Mouse (Mus musculus) adrenal gland, adult 2 months (tissue): ENCODE measurements around the gene Hdgf. TPM values are rescaled to one million over a fixed set of nuclear protein-coding genes. Genes with fewer than 3 reads are reported as not detected.
A peak's percentile ranks its signal among the peaks of the same experiment; 100 is the strongest.

Source experiments
- DNase-seq: peaks from one replicate; pipeline ENCODE4 v3.0.0; 2021
- polyA plus RNA-seq: library from polyadenylated mRNA; depleted of rRNA; stranded (reverse); fragments of >200 nt; gene quantifications from 2 replicates; pipeline ENCODE4 v1.2.3, GENCODE M21; 2012; rRNA removed
- total RNA-seq, 2 experiments: library from RNA; stranded (reverse); gene quantifications; 2 replicates each; pipeline ENCODE4 v1.2.3; 2021

The Hdgf gene
- total and polyA plus RNA-seq, 3 experiments = 64.8 to 206 (median 181) TPM

DNA sequence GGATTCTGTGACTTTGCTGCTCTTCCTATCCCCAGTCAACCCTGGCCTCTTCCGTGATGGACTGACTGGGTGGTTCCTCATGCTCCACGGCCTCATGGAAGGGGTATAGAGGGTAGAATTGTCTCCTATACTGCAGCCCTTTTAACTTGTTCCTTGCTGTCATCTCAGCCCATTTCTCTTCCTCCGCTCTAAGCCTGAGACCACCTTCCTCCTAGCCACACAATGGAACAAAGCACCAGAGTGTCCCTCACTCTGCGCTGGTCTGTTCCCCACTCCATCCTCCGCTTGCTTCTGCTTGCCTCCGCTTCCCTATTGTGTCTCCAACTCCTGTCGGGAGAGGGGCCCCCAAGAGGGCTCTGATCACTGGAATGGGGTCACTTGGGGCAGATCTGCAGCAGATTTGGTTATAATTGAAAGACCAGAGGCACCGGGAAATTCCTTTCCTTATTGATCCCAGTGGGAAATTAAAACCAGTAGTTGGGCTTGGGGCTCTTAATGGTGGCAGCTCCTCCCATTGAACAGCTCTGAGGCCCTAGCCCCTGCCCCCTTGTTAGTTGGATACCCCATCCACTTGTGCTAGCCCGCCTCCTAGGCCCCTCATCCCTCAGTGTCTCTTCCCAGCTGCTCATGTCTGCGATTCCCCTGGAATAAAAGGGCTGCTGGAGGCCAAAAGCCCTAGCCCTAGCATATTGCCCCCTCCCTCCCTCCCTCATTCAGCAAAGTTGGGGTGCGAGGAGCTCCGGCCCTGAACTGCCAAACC, 39.8 kb downstream of the Hdgf start:
- DNase-seq = no peak

DNA sequence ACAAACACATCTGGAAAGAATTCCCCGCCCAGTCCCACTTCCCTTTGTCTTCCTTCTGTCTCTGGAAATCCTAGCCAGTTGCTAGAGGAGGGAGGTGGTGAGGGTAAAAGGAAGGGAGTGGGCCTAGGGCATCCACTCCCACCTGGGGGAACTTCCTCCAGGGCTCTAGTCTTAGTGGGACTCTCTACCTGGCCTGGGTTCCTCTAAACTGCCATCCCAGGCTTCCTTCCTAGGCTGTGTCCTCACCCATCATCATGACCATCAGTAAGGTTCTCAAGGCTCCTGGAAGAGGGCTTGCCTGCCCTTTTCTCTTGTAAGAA, 40.4 kb downstream of the Hdgf start:
- DNase-seq = no peak

DNA sequence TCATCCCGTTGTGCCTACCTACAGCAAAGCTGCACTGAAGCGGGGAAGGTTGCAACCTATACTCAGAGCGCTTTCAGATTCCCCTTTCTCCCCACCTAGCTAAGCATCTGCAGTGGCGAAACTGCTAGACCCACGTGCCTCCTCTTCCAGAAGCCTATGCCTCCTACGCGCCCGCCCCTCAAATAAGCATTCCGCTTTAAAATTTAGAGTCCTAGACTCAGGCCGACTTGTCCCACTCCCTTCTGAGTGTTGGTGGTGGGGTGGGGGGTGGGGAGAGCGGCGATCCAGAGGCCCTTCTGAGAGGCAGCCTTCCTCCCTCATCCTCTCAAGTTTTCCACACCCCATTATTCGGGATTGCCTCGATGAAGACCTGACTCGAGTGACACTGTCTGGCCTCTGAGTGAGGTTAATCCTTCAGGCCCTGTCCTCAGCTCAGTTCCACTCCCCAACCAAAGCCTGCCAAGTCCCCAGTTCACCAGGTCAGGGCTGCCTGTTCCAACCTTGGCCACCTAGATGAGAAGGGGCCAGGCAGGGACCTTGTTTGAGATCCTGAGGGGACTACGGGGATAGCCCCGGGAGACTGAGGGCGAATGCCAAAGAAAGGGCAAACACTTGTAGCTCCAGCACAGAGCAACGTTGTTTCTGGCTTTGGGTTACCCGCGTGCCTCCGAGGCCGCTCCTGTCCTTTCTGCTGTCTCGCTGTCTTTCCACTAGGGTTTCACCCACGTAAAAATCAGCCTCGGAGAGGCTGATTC, 41.1 kb downstream of the Hdgf start:
- DNase-seq = no peak

DNA sequence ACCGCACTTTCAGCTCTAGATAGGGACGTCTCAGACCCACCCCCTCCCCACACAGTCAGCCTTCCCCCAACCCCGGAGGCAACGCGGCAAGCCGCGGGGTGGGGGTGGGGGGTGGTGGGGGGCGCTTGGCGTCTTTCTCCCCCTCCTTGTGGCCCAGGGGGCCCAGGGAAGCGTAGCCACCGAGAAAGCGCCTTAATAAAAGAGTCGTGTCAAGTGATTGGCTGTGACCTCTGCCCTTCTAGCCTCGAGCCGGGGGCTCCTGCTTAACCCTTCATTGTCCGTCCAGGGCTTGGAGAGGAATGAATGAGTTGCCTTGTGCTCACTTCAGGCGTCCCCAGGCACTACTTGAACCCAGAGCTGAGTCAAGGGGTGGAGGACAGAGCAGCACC, 41.7 kb downstream of the Hdgf start:
- no peak for DNase-seq

DNA sequence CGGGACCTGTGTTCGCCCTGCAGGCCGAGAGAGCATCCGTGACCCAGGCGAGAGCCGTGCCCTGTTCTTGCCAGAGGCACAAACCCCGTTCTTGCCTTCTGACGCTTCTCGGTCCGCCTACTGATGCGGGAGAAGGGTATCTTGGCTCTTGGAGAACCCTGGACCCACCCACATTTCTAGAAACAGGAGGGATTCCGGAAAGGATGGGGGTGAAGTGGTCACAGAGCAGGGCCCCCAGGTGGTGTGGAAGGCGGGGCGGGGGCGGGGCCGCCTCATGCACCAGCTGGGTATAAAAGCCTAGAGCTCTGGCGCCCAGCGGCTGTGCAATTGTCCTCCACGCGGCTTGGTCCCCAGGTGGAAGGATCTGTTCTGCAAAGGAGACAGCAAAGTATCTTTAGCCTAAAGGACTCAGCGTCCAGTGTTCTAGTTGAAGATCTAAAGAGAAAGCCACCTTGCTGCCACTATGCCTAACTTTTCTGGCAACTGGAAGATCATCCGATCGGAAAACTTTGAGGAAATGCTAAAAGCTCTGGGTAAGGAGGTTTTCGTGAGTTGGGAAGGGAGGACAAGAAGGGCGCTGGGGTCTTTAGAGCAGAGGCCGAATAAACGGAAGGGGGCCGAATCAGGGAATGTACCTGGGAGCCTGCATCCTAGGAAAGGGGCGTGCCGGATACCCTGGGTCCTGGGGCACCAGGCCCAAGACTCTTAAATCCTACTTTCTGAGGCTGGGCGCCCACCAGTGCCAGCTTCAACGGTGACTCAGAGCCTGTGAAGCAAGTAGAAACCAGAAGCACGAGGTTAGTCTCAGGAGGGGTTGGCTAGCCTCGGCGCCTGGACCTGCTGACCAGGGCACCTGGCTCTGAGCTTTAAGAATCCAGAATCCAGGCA, 42.5 kb downstream of the Hdgf start, which contains the start of gene Crabp2:
TSS of gene Crabp2 (plus strand) at position 289 of the 888 bp plus-strand sequence.
- no peak for DNase-seq

DNA sequence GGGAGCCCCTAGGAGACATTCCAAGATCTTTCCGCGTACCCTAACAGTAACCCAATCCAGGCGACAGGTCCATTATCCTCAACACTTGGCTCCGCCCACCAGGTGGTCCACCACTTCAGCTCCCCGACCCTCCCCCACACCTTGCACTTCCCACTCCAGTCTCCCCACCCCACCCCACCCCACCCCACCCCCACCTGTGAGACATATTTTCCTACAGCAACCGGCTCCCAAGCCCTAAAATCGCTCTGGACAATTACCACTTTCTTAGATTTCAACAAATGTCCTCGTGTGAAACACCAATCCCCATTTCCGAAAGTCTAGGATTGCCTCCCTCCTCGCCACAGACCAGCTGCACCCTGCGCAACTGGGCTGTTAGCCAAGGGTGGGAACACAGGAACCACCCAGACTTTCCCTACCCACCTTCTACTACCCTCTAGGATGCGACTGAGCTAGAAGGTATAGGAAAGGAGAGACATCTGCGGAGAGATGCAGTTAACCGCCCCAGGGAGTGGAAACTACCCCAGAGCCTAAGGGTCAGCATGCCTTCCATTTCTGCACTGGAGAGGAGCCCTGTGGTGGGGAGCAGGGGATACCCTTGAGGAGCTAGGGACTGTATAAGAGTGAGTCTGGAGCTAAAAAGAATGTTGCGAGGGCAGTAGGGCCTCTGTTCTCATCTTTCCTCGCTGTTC, 43.3 kb downstream of the Hdgf start:
- no peak for DNase-seq

DNA sequence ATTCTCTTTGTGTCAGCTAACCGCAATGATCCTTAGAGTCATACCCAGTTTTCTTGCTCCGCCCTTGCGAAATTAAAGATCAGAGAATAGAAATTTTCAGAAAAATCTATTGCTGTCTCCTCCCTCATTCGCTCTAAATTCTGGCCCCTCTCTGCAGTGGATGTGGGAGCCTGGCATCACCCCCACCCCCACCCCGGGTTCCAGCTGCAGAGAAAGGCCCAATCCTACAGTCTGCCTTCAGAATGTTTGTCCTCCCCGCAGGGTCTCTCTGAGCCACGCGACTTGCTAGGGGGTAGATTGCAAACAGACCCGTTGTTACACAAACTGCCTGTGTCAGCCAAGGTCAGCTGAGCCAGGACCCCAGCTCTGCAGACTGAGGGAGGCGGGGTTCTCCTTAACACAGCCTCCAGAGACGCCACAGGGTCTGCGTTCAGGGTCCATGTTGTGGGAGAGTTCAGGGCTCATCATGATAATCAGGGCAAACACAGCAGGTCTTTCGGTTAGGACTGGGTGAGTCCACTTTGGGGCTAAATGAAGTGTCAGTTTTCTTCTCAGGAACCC, 43.9 kb downstream of the Hdgf start:
- DNase-seq = no peak

DNA sequence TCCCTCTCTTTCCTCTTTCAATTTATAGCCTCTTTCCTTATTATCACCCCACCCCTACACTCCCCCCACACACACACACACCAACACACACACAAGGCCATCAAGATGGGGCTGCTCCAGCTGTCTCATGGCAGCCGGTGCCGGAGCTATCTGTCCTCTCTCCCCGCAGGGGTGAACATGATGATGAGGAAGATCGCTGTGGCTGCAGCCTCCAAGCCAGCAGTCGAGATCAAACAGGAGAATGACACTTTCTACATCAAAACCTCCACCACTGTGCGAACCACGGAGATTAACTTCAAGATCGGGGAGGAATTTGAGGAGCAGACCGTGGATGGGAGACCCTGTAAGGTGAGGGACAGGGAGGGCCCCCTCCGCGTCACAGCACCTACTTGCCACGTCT, 45.8 kb downstream of the Hdgf start:
- no peak for DNase-seq

DNA sequence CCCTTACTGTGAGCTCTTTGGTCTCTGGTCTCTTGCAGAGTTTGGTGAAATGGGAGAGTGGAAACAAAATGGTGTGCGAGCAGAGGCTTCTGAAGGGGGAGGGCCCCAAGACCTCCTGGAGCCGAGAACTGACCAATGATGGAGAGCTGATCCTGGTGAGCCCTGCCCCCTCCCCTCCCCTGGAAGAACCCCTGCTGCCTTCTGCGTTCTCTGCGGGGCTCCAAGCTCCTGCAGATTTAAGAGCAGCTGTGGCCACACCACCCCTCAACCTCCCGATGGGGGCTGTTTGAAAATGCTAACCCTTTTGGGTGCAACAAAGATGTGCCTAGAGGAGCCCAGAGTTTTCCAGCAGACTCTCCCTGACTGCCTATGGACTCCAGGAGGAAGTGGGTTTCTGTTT, 46.3 kb downstream of the Hdgf start:
- DNase-seq = no peak

DNA sequence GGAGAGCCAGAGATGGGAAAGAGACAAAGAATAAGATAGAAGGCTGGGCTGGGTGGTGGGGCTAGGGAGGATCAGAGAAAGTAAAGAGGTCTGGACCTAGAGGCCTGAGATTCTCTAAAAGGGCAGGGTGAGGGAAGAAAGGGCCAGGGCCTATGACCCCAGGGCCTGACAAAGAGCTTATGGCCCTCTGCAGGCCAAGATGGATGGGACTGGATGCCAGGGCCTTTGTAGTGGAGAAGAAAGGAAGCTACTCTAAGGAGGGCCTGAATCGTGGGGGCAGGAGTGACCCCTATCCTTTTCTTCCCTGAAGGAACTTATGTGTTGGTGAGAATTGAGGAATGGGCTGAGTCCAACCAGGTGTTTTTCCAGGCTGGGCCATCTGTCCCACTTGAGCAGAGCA, 51.9 kb downstream of the Hdgf start:
- DNase-seq = no peak

DNA sequence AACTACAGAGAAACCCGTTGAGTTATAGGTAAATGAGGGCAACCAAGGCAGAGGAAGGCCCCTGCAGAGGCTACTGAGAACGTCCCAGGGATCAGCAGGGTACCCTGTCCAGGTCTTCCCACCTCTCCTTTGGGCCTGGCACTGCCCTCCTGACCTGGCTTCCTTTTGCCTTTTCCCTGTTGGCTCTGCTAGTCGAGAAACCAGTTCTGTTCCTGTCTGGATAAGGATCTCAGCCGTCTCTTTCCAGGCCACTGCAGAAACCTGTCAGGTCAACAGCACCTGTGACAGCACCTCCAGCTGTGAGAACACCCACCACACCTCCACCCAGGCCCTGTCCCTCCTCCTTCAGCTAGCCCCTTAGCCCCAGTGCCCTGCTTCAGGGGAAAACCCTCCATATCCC, 52.4 kb downstream of the Hdgf start:
- DNase-seq = no peak

DNA sequence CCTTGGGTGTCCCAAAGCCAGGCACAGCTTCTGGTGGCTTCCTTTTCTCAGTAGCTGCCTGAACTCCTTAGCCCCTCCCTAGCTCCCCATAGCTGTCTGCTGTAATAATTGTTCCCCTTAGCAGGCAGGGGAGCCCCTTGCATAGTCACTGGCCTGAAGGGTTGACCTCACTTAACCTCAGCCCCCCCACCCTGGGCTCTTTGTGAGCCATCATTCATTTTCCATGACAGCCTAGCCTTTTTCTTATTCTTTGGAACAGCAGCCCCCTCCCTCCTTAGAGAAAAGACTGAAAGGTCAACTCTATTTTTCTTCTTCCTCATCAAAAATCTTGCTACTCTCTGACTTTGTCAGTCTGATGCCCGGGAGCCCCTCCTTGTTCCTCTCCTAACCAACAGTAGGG, 52.8 kb downstream of the Hdgf start:
- no peak for DNase-seq

DNA sequence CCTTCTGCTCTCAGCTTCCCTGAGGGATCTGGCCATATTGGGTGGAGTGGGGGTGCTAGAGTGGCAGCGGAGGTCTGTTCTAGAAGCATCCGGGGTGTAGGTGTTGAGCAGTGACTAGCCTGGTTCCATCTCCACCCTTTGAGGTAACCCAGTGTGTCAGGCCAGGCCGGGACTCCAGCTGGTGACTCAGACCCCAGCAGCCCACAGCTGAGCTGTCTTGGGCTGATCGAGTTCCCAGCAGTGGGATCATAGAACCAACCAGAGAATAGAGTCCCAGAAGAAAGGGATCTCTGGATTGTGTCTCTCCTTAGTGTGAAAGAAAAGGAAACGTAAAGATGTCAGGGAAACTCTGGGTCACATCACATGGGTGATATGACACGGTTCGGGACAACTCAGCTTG, 53.2 kb downstream of the Hdgf start:
- no peak for DNase-seq

DNA sequence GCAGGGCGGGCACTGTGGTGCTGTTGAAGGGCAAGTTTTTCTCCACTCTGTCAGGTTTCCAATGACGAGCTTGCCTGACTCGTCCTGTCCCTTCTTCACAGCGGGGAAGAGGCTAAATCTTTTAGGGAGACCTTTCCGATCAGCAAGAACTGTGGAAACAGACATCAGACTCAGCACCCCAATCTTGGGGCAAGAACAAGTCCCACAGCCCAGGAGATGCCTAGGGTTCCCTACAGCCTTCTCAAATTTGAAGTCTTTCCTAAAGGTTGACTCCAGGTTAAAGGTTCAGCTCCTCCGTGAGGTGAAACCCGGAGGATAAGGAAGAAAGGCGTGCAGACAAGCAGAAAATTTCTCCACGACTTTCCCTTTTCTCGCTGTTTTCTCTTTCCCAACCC, 54.1 kb downstream of the Hdgf start:
- no peak for DNase-seq

DNA sequence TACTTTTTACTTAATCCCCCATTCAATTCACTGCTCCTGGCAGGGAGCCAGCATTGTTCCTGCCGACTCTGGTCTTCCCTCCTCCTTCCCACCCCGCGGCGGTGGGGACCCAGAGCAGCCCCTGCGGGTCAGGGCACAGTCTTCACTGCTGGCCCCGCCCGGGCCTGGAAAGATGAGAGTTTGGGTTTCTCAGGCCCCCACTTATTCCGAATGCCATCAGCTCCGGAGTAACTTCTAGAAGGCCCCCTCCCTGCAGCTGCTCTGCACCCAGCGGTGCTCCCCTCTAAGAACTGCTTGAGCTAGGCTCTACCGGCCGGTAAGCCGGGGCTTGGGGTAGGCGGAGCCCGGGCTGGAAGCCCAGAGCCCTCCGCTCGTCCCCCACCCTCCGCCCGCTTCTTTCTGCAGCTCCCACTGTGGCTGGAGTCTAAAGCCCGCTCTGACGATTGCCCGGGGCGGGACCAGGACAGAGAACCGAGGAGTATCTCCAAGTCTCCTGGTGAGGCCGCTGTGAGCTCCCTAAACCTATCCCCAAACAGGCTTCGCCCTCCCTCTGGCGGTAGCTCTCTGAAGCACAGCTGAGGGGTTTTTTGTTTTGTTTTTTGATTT, 54.6 kb downstream of the Hdgf start:
- DNase-seq = peak; percentile 91

Other genes starting within 250 kb of the Hdgf start
- 1 to 10 TPM in 1 of 2 experiments, not detected in 1; 1.2 TPM for gene Lrrc71, start 157.7 kb upstream of the Hdgf start, total RNA-seq
- 0.06 and 0.43 TPM in 2 replicates for gene Lrrc71, start 157.7 kb upstream of the Hdgf start, polyA plus RNA-seq
- 1 to 10 TPM; 4.6 to 6.3 TPM for gene Ntrk1, start 111.2 kb upstream of the Hdgf start, total RNA-seq
- gene Ntrk1, start 111.2 kb upstream of the Hdgf start, polyA plus RNA-seq = 8.8 and 17.4 TPM in 2 replicates
- under 1 TPM; 0.52 to 0.69 TPM for gene Insrr, start 109.4 kb upstream of the Hdgf start, total RNA-seq
- 1.2 and 3.9 TPM in 2 replicates for gene Insrr, start 109.4 kb upstream of the Hdgf start, polyA plus RNA-seq
- gene Pear1, start 82.0 kb upstream of the Hdgf start, total RNA-seq = 10 to 100 TPM; 20.0 to 23.9 TPM
- 63.3 and 71.7 TPM in 2 replicates for gene Pear1, start 82.0 kb upstream of the Hdgf start, polyA plus RNA-seq
- under 1 TPM; 0.17 to 0.31 TPM for gene Sh2d2a, start 59.6 kb upstream of the Hdgf start, total RNA-seq
- 0.30 and 0.39 TPM in 2 replicates for gene Sh2d2a, start 59.6 kb upstream of the Hdgf start, polyA plus RNA-seq
- gene Prcc, start 20.7 kb upstream of the Hdgf start, total RNA-seq = 10 to 100 TPM; 48.0 to 52.0 TPM
- gene Prcc, start 20.7 kb upstream of the Hdgf start, polyA plus RNA-seq = 28.5 and 32.5 TPM in 2 replicates
- gene Mrpl24, start 13.2 kb downstream of the Hdgf start, total RNA-seq = 100 to 1,000 TPM; 114 to 120 TPM
- 15.1 and 18.0 TPM in 2 replicates for gene Mrpl24, start 13.2 kb downstream of the Hdgf start, polyA plus RNA-seq
- gene Isg20l2, start 24.0 kb downstream of the Hdgf start, total RNA-seq = 10 to 100 TPM; 16.3 to 21.4 TPM
- 9.4 and 9.7 TPM in 2 replicates for gene Isg20l2, start 24.0 kb downstream of the Hdgf start, polyA plus RNA-seq
- 10 to 100 TPM; 13.1 to 16.3 TPM for gene Rrnad1, start 24.4 kb downstream of the Hdgf start, total RNA-seq
- 41.5 and 44.6 TPM in 2 replicates for gene Rrnad1, start 24.4 kb downstream of the Hdgf start, polyA plus RNA-seq
- gene Crabp2, start 42.3 kb downstream of the Hdgf start, total RNA-seq = under 1 TPM; 0.52 to 0.72 TPM
- 0.47 TPM in 1 of 2 replicates, not detected in the other for gene Crabp2, start 42.3 kb downstream of the Hdgf start, polyA plus RNA-seq
- 1 to 10 TPM; 7.0 to 9.2 TPM for gene Nes, start 64.8 kb downstream of the Hdgf start, total RNA-seq
- 3.5 and 7.0 TPM in 2 replicates for gene Nes, start 64.8 kb downstream of the Hdgf start, polyA plus RNA-seq
- gene Bcan, start 93.9 kb downstream of the Hdgf start, total RNA-seq = 10 to 100 TPM; 52.6 to 54.9 TPM
- gene Bcan, start 93.9 kb downstream of the Hdgf start, polyA plus RNA-seq = 127 and 132 TPM in 2 replicates
- gene Hapln2, start 121.3 kb downstream of the Hdgf start, total RNA-seq = not detected
- 0.65 TPM in 1 of 2 replicates, not detected in the other for gene Hapln2, start 121.3 kb downstream of the Hdgf start, polyA plus RNA-seq
- gene Gpatch4, start 136.8 kb downstream of the Hdgf start, total RNA-seq = 10 to 100 TPM; 13.9 to 16.6 TPM
- gene Gpatch4, start 136.8 kb downstream of the Hdgf start, polyA plus RNA-seq = 2.3 and 3.5 TPM in 2 replicates
- 100 to 1,000 TPM; 142 to 155 TPM for gene Naxe, start 152.2 kb downstream of the Hdgf start, total RNA-seq
- gene Naxe, start 152.2 kb downstream of the Hdgf start, polyA plus RNA-seq = 79.6 and 113 TPM in 2 replicates
- not detected for gene Ttc24, start 172.0 kb downstream of the Hdgf start, total RNA-seq
- gene Ttc24, start 172.0 kb downstream of the Hdgf start, polyA plus RNA-seq = not detected in 2 replicates
- gene Iqgap3, start 175.7 kb downstream of the Hdgf start, total RNA-seq = 1 to 10 TPM in 1 of 2 experiments, under 1 TPM in 1; 0.69 to 1.1 TPM
- gene Iqgap3, start 175.7 kb downstream of the Hdgf start, polyA plus RNA-seq = 3.0 and 3.6 TPM in 2 replicates
- 100 to 1,000 TPM in 1 of 2 experiments, 10 to 100 TPM in 1; 78.4 to 114 TPM for gene Mef2d, start 236.1 kb downstream of the Hdgf start, total RNA-seq
- gene Mef2d, start 236.1 kb downstream of the Hdgf start, polyA plus RNA-seq = 173 and 185 TPM in 2 replicates